Mouse (Mus musculus): ENCODE results near the gene Slc4a1. TPM values are rescaled to one million over a fixed set of nuclear protein-coding genes. Genes with fewer than 3 reads are reported as not detected.

Slc4a1 gene
- polyA plus RNA-seq, 1 experiment from 2014 or later, result 2.5 TPM

DNA sequence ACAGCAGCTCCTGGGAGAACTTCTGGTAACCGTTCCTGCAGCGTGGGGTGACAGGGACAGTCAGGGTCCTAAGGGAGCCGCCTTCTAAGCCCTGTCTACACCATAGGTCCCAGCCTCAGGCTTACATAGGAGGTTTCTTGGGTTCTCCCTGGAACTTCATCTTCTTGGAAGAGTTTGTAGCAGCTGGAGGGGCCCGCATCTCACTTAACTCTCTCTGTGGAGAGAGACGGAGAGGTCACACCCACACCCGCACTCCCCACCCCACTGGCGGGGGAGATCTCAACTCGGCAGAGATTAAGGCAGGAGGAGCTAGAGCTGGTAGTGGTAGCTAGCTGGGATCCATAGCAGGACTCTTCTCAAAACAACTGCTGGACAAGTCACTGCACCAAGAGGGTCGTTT, 57.9 kb downstream of the Slc4a1 start:
- no peak overlapping the region for H3K4me2 ChIP-seq
- no peak for ATAC-seq (ENCODE audit: low FRiP score)
- 87% methylated on average over 9 of the region's 9 CpGs for WGBS
- H3K4me1 ChIP-seq, result peaks cover 16% of the 10 kb centered on the region
- H3K36me3 ChIP-seq, result peaks cover 52% of the 10 kb centered on the region
- no peaks in the 10 kb centered on the region for H3K27me3 ChIP-seq (replicated peaks)
- H3K4me3 ChIP-seq (replicated peaks), result no peak overlapping the region
- no peaks in the 10 kb centered on the region for H3K9me3 ChIP-seq (replicated peaks)
- H3K9ac ChIP-seq (replicated peaks), result no peak overlapping the region
- no peak overlapping the region for H3K27ac ChIP-seq (replicated peaks)

DNA sequence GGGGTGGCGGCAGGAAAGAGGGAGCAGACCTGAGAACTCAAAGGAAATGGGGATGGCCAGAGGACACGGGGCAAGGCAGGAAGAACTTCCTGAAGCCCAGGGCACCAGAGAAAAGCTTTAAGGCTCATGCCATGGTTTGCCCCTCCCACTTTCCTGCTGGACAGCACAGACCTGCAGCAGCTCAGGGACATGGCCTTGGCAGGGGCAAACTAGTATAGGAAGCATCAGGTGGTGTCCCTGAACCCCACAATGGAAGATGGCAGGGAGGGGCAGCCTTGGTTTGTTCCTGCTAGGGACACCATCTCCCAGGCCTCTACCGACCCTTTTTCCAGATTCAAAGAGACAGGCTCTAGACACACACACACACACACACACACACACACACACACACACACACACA, 60.6 kb downstream of the Slc4a1 start:
- Histone ChIP-seq H3K27ac (replicated peaks) (no peak overlapping the region), H3K4me1 (peaks cover 16% of the 10 kb centered on the region), H3K4me3 (replicated peaks) (no peak overlapping the region), H3K27me3 (replicated peaks) (no peaks in the 10 kb centered on the region), H3K36me3 (peaks cover 34% of the 10 kb centered on the region), H3K9ac (replicated peaks) (no peak overlapping the region), H3K4me2 (no peak overlapping the region), H3K9me3 (replicated peaks) (no peaks in the 10 kb centered on the region)
- ATAC-seq (ENCODE audit: low FRiP score), result no peak
- 65% methylated on average over 3 of the region's 3 CpGs for WGBS

DNA sequence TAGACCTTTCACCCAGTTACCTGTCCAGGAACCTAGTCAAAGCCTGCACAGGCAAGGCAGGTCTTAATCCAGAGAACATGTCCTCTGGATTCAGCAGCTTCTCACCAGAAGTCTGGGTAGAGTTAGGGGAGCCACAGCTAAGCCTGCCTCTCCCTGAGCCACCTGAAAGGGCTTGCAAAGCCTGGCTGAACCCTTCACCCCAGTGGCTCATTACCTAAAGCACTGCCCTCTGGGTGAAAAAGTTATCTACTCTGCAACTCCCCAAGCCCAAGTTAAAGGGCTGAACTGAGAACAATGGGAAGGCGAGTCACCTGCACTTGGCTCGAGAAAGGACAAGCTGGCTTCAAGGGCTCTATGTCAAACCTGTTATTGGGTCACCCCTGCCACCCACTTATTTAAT, 61.9 kb downstream of the Slc4a1 start:
- Histone ChIP-seq H3K36me3 (peaks cover 24% of the 10 kb centered on the region), H3K4me3 (replicated peaks) (no peak overlapping the region), H3K9me3 (replicated peaks) (no peaks in the 10 kb centered on the region), H3K9ac (replicated peaks) (no peak overlapping the region), H3K27me3 (replicated peaks) (no peaks in the 10 kb centered on the region), H3K27ac (replicated peaks) (no peak overlapping the region), H3K4me2 (no peak overlapping the region), H3K4me1 (peaks cover 6% of the 10 kb centered on the region)
- ATAC-seq (ENCODE audit: low FRiP score), result no peak
- WGBS, result 45% methylated on average over 2 of the region's 2 CpGs

DNA sequence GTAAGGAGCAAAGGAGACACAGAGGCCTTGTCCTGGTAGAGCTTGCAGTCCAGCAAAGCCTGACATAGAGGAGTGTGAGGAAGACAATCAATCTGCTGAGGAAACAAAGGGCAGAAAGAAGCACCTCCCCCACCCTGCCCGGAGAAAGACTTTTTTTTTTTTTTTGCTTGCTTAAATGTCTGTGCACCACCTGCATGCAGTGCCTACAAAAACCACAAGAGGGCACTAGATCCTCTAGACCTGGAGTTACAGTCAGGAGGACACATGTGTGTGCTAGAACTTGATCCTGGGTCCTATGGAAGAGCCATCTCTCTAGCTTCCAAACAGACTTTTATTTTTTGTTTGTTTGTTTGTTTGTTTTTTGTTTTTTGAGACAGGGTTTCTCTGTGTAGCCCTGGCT, 66.2 kb downstream of the Slc4a1 start:
- WGBS, result 5% methylated on average over 1 of the region's 1 CpGs
- H3K9me3 ChIP-seq (replicated peaks), result no peaks in the 10 kb centered on the region
- no peak overlapping the region for H3K27ac ChIP-seq (replicated peaks)

More for the DNA sequence above, 66.2 kb downstream of the Slc4a1 start:
- peaks cover 18% of the 10 kb centered on the region for H3K4me1 ChIP-seq
- H3K4me3 ChIP-seq (replicated peaks), result no peak overlapping the region
- no peak for ATAC-seq (ENCODE audit: low FRiP score)
- no peaks in the 10 kb centered on the region for H3K36me3 ChIP-seq
- no peaks in the 10 kb centered on the region for H3K27me3 ChIP-seq (replicated peaks)
- no peak overlapping the region for H3K4me2 ChIP-seq
- H3K9ac ChIP-seq (replicated peaks), result no peak overlapping the region

Small RNA genes within 50 kb of the gene (microRNA-seq; reads per million reads assigned to microRNA genes)
- gene Mir6930, result not detected

Other genes with a start within 250 kb of the Slc4a1 start
- 0.10 TPM in 1 of 2 replicates, not detected in the other for gene Nags, start 220.7 kb downstream of the Slc4a1 start, polyA plus RNA-seq (2015; fragmentation: Nextera tagmentation; extraction: Ambion mirVana)
- 41.2 and 41.5 TPM in 2 replicates for gene Tmem101, start 209.8 kb downstream of the Slc4a1 start, polyA plus RNA-seq (2015; fragmentation: Nextera tagmentation; extraction: Ambion mirVana)
- 111 and 121 TPM in 2 replicates for gene Lsm12, start 180.9 kb downstream of the Slc4a1 start, polyA plus RNA-seq (2015; fragmentation: Nextera tagmentation; extraction: Ambion mirVana)
- gene G6pc3, start 176.6 kb downstream of the Slc4a1 start, polyA plus RNA-seq (2015; fragmentation: Nextera tagmentation; extraction: Ambion mirVana), result 40.4 and 42.0 TPM in 2 replicates
- 74.0 and 77.4 TPM in 2 replicates for gene Hdac5, start 136.0 kb downstream of the Slc4a1 start, polyA plus RNA-seq (2015; fragmentation: Nextera tagmentation; extraction: Ambion mirVana)
- 2.2 and 5.1 TPM in 2 replicates for gene BC030867, start 117.3 kb downstream of the Slc4a1 start, polyA plus RNA-seq (2015; fragmentation: Nextera tagmentation; extraction: Ambion mirVana)
- 0.10 and 0.12 TPM in 2 replicates for gene Asb16, start 97.5 kb downstream of the Slc4a1 start, polyA plus RNA-seq (2015; fragmentation: Nextera tagmentation; extraction: Ambion mirVana)
- 79.8 and 83.7 TPM in 2 replicates for gene Tmub2, start 81.3 kb downstream of the Slc4a1 start, polyA plus RNA-seq (2015; fragmentation: Nextera tagmentation; extraction: Ambion mirVana)
- gene Atxn7l3, start 69.6 kb downstream of the Slc4a1 start, polyA plus RNA-seq (2015; fragmentation: Nextera tagmentation; extraction: Ambion mirVana), result 27.2 and 28.1 TPM in 2 replicates
- gene Ubtf, start 46.5 kb downstream of the Slc4a1 start, polyA plus RNA-seq (2015; fragmentation: Nextera tagmentation; extraction: Ambion mirVana), result 68.9 and 79.5 TPM in 2 replicates
- gene Rundc3a, start 27.2 kb upstream of the Slc4a1 start, polyA plus RNA-seq (2015; fragmentation: Nextera tagmentation; extraction: Ambion mirVana), result 111 and 138 TPM in 2 replicates
- gene Slc25a39, start 41.7 kb upstream of the Slc4a1 start, polyA plus RNA-seq (2015; fragmentation: Nextera tagmentation; extraction: Ambion mirVana), result 161 and 175 TPM in 2 replicates
- gene Grn, start 64.1 kb upstream of the Slc4a1 start, polyA plus RNA-seq (2015; fragmentation: Nextera tagmentation; extraction: Ambion mirVana), result 92.1 and 96.3 TPM in 2 replicates
- gene Fam171a2, start 81.5 kb upstream of the Slc4a1 start, polyA plus RNA-seq (2015; fragmentation: Nextera tagmentation; extraction: Ambion mirVana), result 23.8 and 28.3 TPM in 2 replicates
- 8.0 and 9.6 TPM in 2 replicates for gene Itga2b, start 103.9 kb upstream of the Slc4a1 start, polyA plus RNA-seq (2015; fragmentation: Nextera tagmentation; extraction: Ambion mirVana)
- 68.2 and 71.6 TPM in 2 replicates for gene Gpatch8, start 190.2 kb upstream of the Slc4a1 start, polyA plus RNA-seq (2015; fragmentation: Nextera tagmentation; extraction: Ambion mirVana)
- gene Gm11627, start 213.3 kb upstream of the Slc4a1 start, polyA plus RNA-seq (2015; fragmentation: Nextera tagmentation; extraction: Ambion mirVana), result 6.6 and 7.1 TPM in 2 replicates
- gene Fzd2, start 238.2 kb upstream of the Slc4a1 start, polyA plus RNA-seq (2015; fragmentation: Nextera tagmentation; extraction: Ambion mirVana), result 8.0 and 10.8 TPM in 2 replicates